Mouse (Mus musculus) cerebellum, adult 2 months (tissue): Measurements from ENCODE around the gene Zfp985.

Experiments
- CTCF ChIP-seq: fragments of 200-500 bp; IDR thresholded peaks from 2 replicates; pipeline ENCODE4 v1.5.1; 2011; ENCODE audit warnings: low read depth, mild to moderate bottlenecking, control low read depth, low read length, moderate library complexity, borderline replicate concordance; ENCODE audit not compliant: insufficient read depth
- POLR2A ChIP-seq: fragments of 200-500 bp; IDR thresholded peaks from 2 replicates; pipeline ENCODE4 v1.6.1; 2011; ENCODE audit warnings: low read length, control low read depth, borderline replicate concordance; ENCODE audit not compliant: insufficient read depth

DNA sequence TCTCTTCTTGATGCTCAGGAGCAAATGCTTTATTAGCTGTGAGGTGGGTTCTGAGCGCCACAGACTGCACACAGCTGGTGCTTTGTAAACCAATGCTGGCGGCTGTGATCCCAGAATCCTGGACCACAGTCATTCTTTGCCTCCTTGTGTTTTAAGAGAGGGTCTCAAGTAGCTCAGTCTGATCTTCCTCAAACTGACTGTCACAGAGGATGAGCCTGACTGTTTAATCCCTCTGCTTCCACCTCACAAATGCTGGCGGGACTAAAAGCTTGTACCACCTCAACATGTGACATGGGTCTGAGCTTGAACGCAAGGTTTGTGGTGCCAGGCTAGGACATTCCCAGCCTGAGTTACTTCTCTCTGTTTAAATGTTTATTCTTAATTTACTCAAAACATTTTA lies 52.4 kb downstream of the Zfp985 start:
- TF ChIP-seq POLR2A (no peak), CTCF (no peak)
